Mouse (Mus musculus) liver, adult 2 months (tissue): ENCODE data around the gene Iqca.

Experiments
- CTCF ChIP-seq: fragments of 200-500 bp; IDR thresholded peaks from 2 replicates; pipeline ENCODE4 v1.5.1; 2011; ENCODE audit warnings: low read depth, low read length, control low read depth
- POLR2A ChIP-seq: fragments of 200-500 bp; IDR thresholded peaks from 2 replicates; pipeline ENCODE4 v1.6.1; 2011; ENCODE audit warnings: low read length, control low read depth; ENCODE audit not compliant: insufficient read depth; ENCODE audit errors: extremely low read depth

DNA sequence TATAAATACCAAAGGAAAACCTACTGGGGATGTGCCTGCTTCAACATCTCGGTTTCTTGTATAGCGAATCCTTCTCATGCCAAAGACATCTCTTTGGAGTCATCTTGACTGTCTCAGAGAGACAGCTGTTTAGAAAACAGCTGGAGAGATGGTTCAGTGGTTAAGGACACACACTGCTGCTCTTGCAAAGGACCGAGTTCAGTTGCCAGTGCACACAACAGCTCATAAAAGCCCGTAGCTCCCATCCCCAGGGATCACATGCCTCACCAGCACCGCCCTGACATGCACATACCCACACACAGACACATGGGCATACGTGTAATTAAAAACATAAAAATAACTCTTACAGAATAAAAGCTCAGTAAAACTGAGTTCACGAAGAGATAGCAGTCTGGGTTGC is 10.0 kb upstream of the Iqca start:
- TF ChIP-seq CTCF (no peak), POLR2A (no peak)
